ENCODE assay signal across 8 mouse cellular contexts in genomic region chr1:36243447-36244057, GRCm38 (mm10). TPM values are rescaled to one million over a fixed set of nuclear protein-coding genes. Genes with fewer than 3 reads are reported as not detected.
DNase-seq lines count a peak whose midpoint lies in the region; ATAC-seq and TF ChIP-seq lines count a peak whose summit lies in the region.

No protein-coding gene starts in this region.

- H3K4me2 ChIP-seq in lung, embryonic 15.5 days, result peak overlapping the region; percentile 76
- peak overlapping the region; percentile 78 for H3K4me2 ChIP-seq in embryonic facial prominence, embryonic 13.5 days
- peak overlapping the region; percentile 82 for H3K4me2 ChIP-seq in intestine, postnatal 0 days (replicated peaks; ENCODE audit: low read depth)

- H3K27ac ChIP-seq in lung, embryonic 15.5 days, result peak overlapping the region; percentile 79
- peak overlapping the region; percentile 78 for H3K27ac ChIP-seq in embryonic facial prominence, embryonic 13.5 days
- H3K27ac ChIP-seq in intestine, postnatal 0 days (ENCODE audit: low read depth, low read length), result peak overlapping the region; percentile 83
- no peak overlapping the region for H3K27ac ChIP-seq in olfactory bulb, adult 2 months (ENCODE audit: insufficient read depth, low read depth, low read length)

- H3K4me3 ChIP-seq in lung, embryonic 15.5 days, result peak overlapping the region; percentile 95
- peak overlapping the region; percentile 96 for H3K4me3 ChIP-seq in embryonic facial prominence, embryonic 13.5 days
- H3K4me3 ChIP-seq in intestine, postnatal 0 days (ENCODE audit: low read depth, low read length), result peak overlapping the region; percentile 71
- H3K4me3 ChIP-seq in olfactory bulb, adult 2 months (ENCODE audit: insufficient read depth, low read depth, low read length), result peak overlapping the region; percentile 76

- TF ChIP-seq POLR2A in olfactory bulb, adult 2 months (IDR thresholded peaks at IDR 0.05; ENCODE audit: insufficient read depth, low read depth, low read length), result no peak

- no peaks in the 10 kb centered on the region for H3K36me3 ChIP-seq in lung, embryonic 15.5 days
- H3K36me3 ChIP-seq in embryonic facial prominence, embryonic 13.5 days, result no peaks in the 10 kb centered on the region
- no peaks in the 10 kb centered on the region for H3K36me3 ChIP-seq in intestine, postnatal 0 days (ENCODE audit: control insufficient read depth, insufficient read depth)

- H3K4me1 ChIP-seq in lung, embryonic 15.5 days, result peaks cover 18% of the 10 kb centered on the region
- H3K4me1 ChIP-seq in embryonic facial prominence, embryonic 13.5 days, result peaks cover 17% of the 10 kb centered on the region
- H3K4me1 ChIP-seq in intestine, postnatal 0 days (replicated peaks; ENCODE audit: control insufficient read depth, insufficient read depth, low read length), result no peaks in the 10 kb centered on the region
- H3K4me1 ChIP-seq in olfactory bulb, adult 2 months (ENCODE audit: control insufficient read depth, insufficient read depth, low read length), result peaks cover 9% of the 10 kb centered on the region

- no peak for DNase-seq in lung, postnatal 36 days
- DNase-seq in adrenal gland, postnatal 10 days, result no peak
- DNase-seq in T-cell, adult 2 months (ENCODE audit: low spot score), result no peak
- DNase-seq in layer of hippocampus, postnatal 14 days (ENCODE audit: low spot score in 2 of 2), result no peak

- WGBS in lung, embryonic 15.5 days, result 3% methylated on average over 21 of the region's 21 CpGs
- 2% methylated on average over 21 of the region's 21 CpGs for WGBS in embryonic facial prominence, embryonic 13.5 days
- 2% methylated on average over 21 of the region's 21 CpGs for WGBS in intestine, postnatal 0 days
- 2% methylated on average over 21 of the region's 21 CpGs for WGBS in olfactory bulb, adult 2 months

- H3K9me3 ChIP-seq in lung, embryonic 15.5 days, result no peaks in the 10 kb centered on the region
- H3K9me3 ChIP-seq in embryonic facial prominence, embryonic 13.5 days, result no peaks in the 10 kb centered on the region
- H3K9me3 ChIP-seq in intestine, postnatal 0 days (ENCODE audit: control insufficient read depth), result no peaks in the 10 kb centered on the region

- ATAC-seq in lung, embryonic 15.5 days (ENCODE audit: borderline replicate concordance, extremely low read depth, low FRiP score, low TSS enrichment), result no peak; the same call in 1 of the 2 replicates
- peak; percentile 49; the same call in 1 of the 2 replicates for ATAC-seq in embryonic facial prominence, embryonic 13.5 days (ENCODE audit: insufficient number of reproducible peaks, insufficient read depth, low FRiP score, low TSS enrichment, low read depth)
- ATAC-seq in intestine, postnatal 0 days, result peak; percentile 39

- no peak for TF ChIP-seq CTCF in intestine, postnatal 0 days (IDR thresholded peaks at IDR 0.05; ENCODE audit: low read depth)
- no peak for TF ChIP-seq CTCF in olfactory bulb, adult 2 months (IDR thresholded peaks at IDR 0.05; ENCODE audit: insufficient read depth, low read depth, low read length)

- H3K9ac ChIP-seq in lung, embryonic 15.5 days, result peak overlapping the region; percentile 89
- H3K9ac ChIP-seq in embryonic facial prominence, embryonic 13.5 days, result peak overlapping the region; percentile 91
- peak overlapping the region; percentile 71 for H3K9ac ChIP-seq in intestine, postnatal 0 days (ENCODE audit: low read depth, low read length)

- H3K27me3 ChIP-seq in lung, embryonic 15.5 days, result no peaks in the 10 kb centered on the region
- H3K27me3 ChIP-seq in embryonic facial prominence, embryonic 13.5 days, result no peaks in the 10 kb centered on the region
- H3K27me3 ChIP-seq in intestine, postnatal 0 days (replicated peaks; ENCODE audit: control insufficient read depth, insufficient read depth, low read length), result no peaks in the 10 kb centered on the region

RNA-seq across cellular contexts. Expression of gene Uggt1, which starts 1.0 kb away (rescaled TPM):
- polyA plus RNA-seq in lung, embryonic 15.5 days (2015; fragmentation: Nextera tagmentation; extraction: Ambion mirVana), result 52.6 and 57.2 TPM in 2 replicates
- polyA plus RNA-seq in embryonic facial prominence, embryonic 13.5 days (2015; fragmentation: Nextera tagmentation; extraction: Ambion mirVana), result 53.8 and 54.4 TPM in 2 replicates
- 21.8 and 22.8 TPM in 2 replicates for polyA plus RNA-seq in intestine, postnatal 0 days (2015; fragmentation: Nextera tagmentation; extraction: Ambion mirVana)
- 379 TPM in 1 of 2 replicates, not detected in the other for polyA plus RNA-seq in olfactory bulb, adult 2 months (2012; ENCODE audit: insufficient read depth, insufficient read length, low replicate concordance, missing spikeins)
- total RNA-seq in adrenal gland, postnatal 10 days (2021), result 10 to 100 TPM; 35.2 to 44.5 TPM
- 10 to 100 TPM; 38.3 to 44.3 TPM for total RNA-seq in layer of hippocampus, postnatal 14 days (2021)

RNA-seq across cellular contexts. Expression of gene Neurl3, which starts 30.9 kb away (rescaled TPM):
- polyA plus RNA-seq in lung, embryonic 15.5 days (2015; fragmentation: Nextera tagmentation; extraction: Ambion mirVana), result 8.0 and 8.3 TPM in 2 replicates
- 0.86 and 1.0 TPM in 2 replicates for polyA plus RNA-seq in embryonic facial prominence, embryonic 13.5 days (2015; fragmentation: Nextera tagmentation; extraction: Ambion mirVana)
- polyA plus RNA-seq in intestine, postnatal 0 days (2015; fragmentation: Nextera tagmentation; extraction: Ambion mirVana), result 15.6 and 15.8 TPM in 2 replicates
- not detected in 2 replicates for polyA plus RNA-seq in olfactory bulb, adult 2 months (2012; ENCODE audit: insufficient read depth, insufficient read length, low replicate concordance, missing spikeins)
- 1 to 10 TPM; 4.9 to 7.4 TPM for total RNA-seq in adrenal gland, postnatal 10 days (2021)
- total RNA-seq in layer of hippocampus, postnatal 14 days (2021), result under 1 TPM; 0.55 to 0.67 TPM
